Mouse (Mus musculus): ENCODE data around the gene Kctd15.
A peak's percentile ranks its signal among the peaks of the same experiment; 100 is the strongest.

Gene Kctd15

GRCm38 (mm10) chr7:34663145-34663544 is 6.6 kb upstream of the Kctd15 start:
- no peak for DNase-seq (ENCODE audit: low spot score)

GRCm38 (mm10) chr7:34662227-34662626 is 5.7 kb upstream of the Kctd15 start:
- DNase-seq (ENCODE audit: low spot score): no peak

GRCm38 (mm10) chr7:34659386-34660085 is 3.0 kb upstream of the Kctd15 start:
- DNase-seq (ENCODE audit: low spot score): no peak

- peak; percentile 88 for DNase-seq (ENCODE audit: low spot score)
Measured at GRCm38 (mm10) chr7:34655086-34655839, 1.3 kb downstream of the Kctd15 start.

- DNase-seq (ENCODE audit: low spot score): peak; percentile 55
Measured at GRCm38 (mm10) chr7:34654441-34655085, 2.0 kb downstream of the Kctd15 start.

GRCm38 (mm10) chr7:34653731-34654440 is 2.6 kb downstream of the Kctd15 start:
- peak; percentile 37 for DNase-seq (ENCODE audit: low spot score)

GRCm38 (mm10) chr7:34652751-34653502 is 3.6 kb downstream of the Kctd15 start:
- DNase-seq (ENCODE audit: low spot score): no peak

GRCm38 (mm10) chr7:34651381-34651780 is 5.2 kb downstream of the Kctd15 start:
- no peak for DNase-seq (ENCODE audit: low spot score)

- peak; percentile 30 for DNase-seq (ENCODE audit: low spot score)
Measured at GRCm38 (mm10) chr7:34647052-34647451, 9.5 kb downstream of the Kctd15 start.

GRCm38 (mm10) chr7:34646144-34646795 is 10.3 kb downstream of the Kctd15 start:
- DNase-seq (ENCODE audit: low spot score): no peak

- DNase-seq (ENCODE audit: low spot score): no peak
Measured at GRCm38 (mm10) chr7:34645623-34646022, 10.9 kb downstream of the Kctd15 start.

GRCm38 (mm10) chr7:34644591-34644990 is 11.9 kb downstream of the Kctd15 start:
- DNase-seq (ENCODE audit: low spot score): no peak

- DNase-seq (ENCODE audit: low spot score): no peak
Measured at GRCm38 (mm10) chr7:34643329-34643728, 13.2 kb downstream of the Kctd15 start.

- DNase-seq (ENCODE audit: low spot score): no peak
Measured at GRCm38 (mm10) chr7:34641968-34642367, 14.6 kb downstream of the Kctd15 start.

GRCm38 (mm10) chr7:34639798-34640197 is 16.7 kb downstream of the Kctd15 start:
- DNase-seq (ENCODE audit: low spot score): no peak

- DNase-seq (ENCODE audit: low spot score): no peak
Measured at GRCm38 (mm10) chr7:34636661-34637060, 19.9 kb downstream of the Kctd15 start.

GRCm38 (mm10) chr7:34632966-34633742 is 23.4 kb downstream of the Kctd15 start:
- DNase-seq (ENCODE audit: low spot score): no peak

GRCm38 (mm10) chr7:34630211-34631085 is 26.1 kb downstream of the Kctd15 start:
- peak; percentile 58 for DNase-seq (ENCODE audit: low spot score)

- DNase-seq (ENCODE audit: low spot score): no peak
Measured at GRCm38 (mm10) chr7:34629702-34630210, 26.8 kb downstream of the Kctd15 start.
